Comparison of ENCODE assay signal across 19 mouse cellular contexts in the genomic region with DNA sequence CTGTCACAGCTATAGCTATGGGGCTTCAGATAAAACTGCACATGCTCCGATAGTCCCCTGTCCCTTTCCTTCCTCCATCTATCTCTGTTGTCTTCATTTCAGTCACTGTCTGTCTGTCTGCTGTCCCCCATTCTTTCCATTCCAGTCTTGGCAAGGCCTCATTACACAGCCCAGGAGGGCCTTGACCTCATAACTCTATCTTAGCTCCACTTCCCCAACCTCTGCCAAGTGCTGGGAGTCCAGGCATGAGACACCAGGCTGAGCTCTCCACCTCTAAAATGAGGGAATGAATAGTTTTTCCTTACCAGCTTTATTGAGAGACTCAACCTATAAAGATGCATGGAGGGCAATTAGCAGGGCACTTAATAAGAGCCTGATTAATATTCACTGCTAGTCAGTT.
DNase-seq lines count a peak whose midpoint lies in the region; ATAC-seq lines count a peak whose summit lies in the region.
"Had no signal": no experiment of that assay in that cellular context is flagged by ENCODE, and none has a peak within 500 bp of the region (broad histone marks: within the 10 kb centered on the region; RNA-seq: fewer than 3 reads in every experiment).

No protein-coding gene starts in this region.

- H3K27ac ChIP-seq in kidney, embryonic 15.5 days: no peak overlapping the region
- H3K27ac ChIP-seq: embryonic facial prominence, embryonic 13.5 days; forebrain, embryonic 12.5 days; heart, embryonic 13.5 days; hindbrain, embryonic 13.5 days; hindbrain, postnatal 0 days had no signal

- no peaks in the 10 kb centered on the region for H3K9me3 ChIP-seq in kidney, embryonic 15.5 days (replicated peaks)
- H3K9me3 ChIP-seq: embryonic facial prominence, embryonic 13.5 days; forebrain, embryonic 12.5 days; heart, embryonic 13.5 days; hindbrain, embryonic 13.5 days had no signal

- no peak overlapping the region for H3K9ac ChIP-seq in kidney, embryonic 15.5 days
- H3K9ac ChIP-seq: embryonic facial prominence, embryonic 13.5 days; forebrain, embryonic 12.5 days; heart, embryonic 13.5 days; hindbrain, embryonic 13.5 days had no signal

- H3K36me3 ChIP-seq in kidney, embryonic 15.5 days: no peaks in the 10 kb centered on the region
- H3K36me3 ChIP-seq: embryonic facial prominence, embryonic 13.5 days; forebrain, embryonic 12.5 days; heart, embryonic 13.5 days; hindbrain, embryonic 13.5 days had no signal

- H3K27me3 ChIP-seq in kidney, embryonic 15.5 days: no peaks in the 10 kb centered on the region
- H3K27me3 ChIP-seq: embryonic facial prominence, embryonic 13.5 days; heart, embryonic 13.5 days; hindbrain, embryonic 13.5 days had no signal

- no peak overlapping the region for H3K4me2 ChIP-seq in kidney, embryonic 15.5 days
- H3K4me2 ChIP-seq: embryonic facial prominence, embryonic 13.5 days; forebrain, embryonic 12.5 days; heart, embryonic 13.5 days; hindbrain, embryonic 13.5 days had no signal

- ATAC-seq in kidney, embryonic 15.5 days (replicated peaks; ENCODE audit: low FRiP score): no peak
- ATAC-seq: forebrain, embryonic 16.5 days; hindbrain, postnatal 0 days had no signal

- DNase-seq in adrenal gland, adult 2 months: peak; percentile 70
- DNase-seq in adrenal gland, adult 18-20 months (ENCODE audit: low spot score in 2 of 2): no peak
- peak; percentile 8 to 9 for DNase-seq in kidney, adult 8-10 months
- peak; percentile 54 for DNase-seq in adrenal gland, adult 8-10 months
- DNase-seq in adrenal gland, postnatal 25 days: peak; percentile 16
- no peak for DNase-seq in lung, postnatal 14 days
- DNase-seq in spleen, postnatal 14 days (ENCODE audit: low spot score in 2 of 2): no peak
- DNase-seq: cerebellum, adult 11-12 months; cerebellum, adult 9-10 months; cerebellum, postnatal 36 days; gastrocnemius, postnatal 14 days; heart, postnatal 10 days had no signal

- no peaks in the 10 kb centered on the region for H3K4me1 ChIP-seq in kidney, embryonic 15.5 days
- H3K4me1 ChIP-seq: embryonic facial prominence, embryonic 13.5 days; forebrain, embryonic 12.5 days; heart, embryonic 13.5 days; hindbrain, embryonic 13.5 days had no signal

- 97% methylated on average over 1 of the region's 1 CpGs for WGBS in kidney, embryonic 15.5 days

- H3K4me3 ChIP-seq in kidney, embryonic 15.5 days (replicated peaks): no peak overlapping the region
- H3K4me3 ChIP-seq: embryonic facial prominence, embryonic 13.5 days; forebrain, embryonic 12.5 days; heart, embryonic 13.5 days; hindbrain, embryonic 13.5 days had no signal

Comparison
In these comparisons a context has a peak if more than half of its experiments do, and no peak if none do; other contexts are left out.
1. DNase-seq: peak in adrenal gland, adult 2 months (single experiment), kidney, adult 8-10 months (2 of 2), adrenal gland, adult 8-10 months (single experiment) and adrenal gland, postnatal 25 days (single experiment); none in adrenal gland, adult 18-20 months (0 of 2), lung, postnatal 14 days (single experiment) and spleen, postnatal 14 days (0 of 2).